Mouse (Mus musculus): ENCODE results near the gene Pgbd1. TPM values are rescaled to one million over a fixed set of nuclear protein-coding genes. Genes with fewer than 3 reads are reported as not detected.
"Not testable (repeated sequence)": the region's sequence is repeated elsewhere in the genome, so short reads cannot be mapped to it uniquely, and the experiment has no call there.

Gene Pgbd1
- total RNA-seq (2012; rRNA removed) (0.26 and 0.35 TPM in 2 replicates), polyA plus RNA-seq (2012; ENCODE audit: insufficient read depth in 1 of 2, insufficient read length in 2 of 2, low read depth in 1 of 2, low replicate concordance in 2 of 2, missing spikeins in 1 of 2) (under 1 TPM in 1 of 2 experiments, not detected in 1; 0.25 TPM)

DNA sequence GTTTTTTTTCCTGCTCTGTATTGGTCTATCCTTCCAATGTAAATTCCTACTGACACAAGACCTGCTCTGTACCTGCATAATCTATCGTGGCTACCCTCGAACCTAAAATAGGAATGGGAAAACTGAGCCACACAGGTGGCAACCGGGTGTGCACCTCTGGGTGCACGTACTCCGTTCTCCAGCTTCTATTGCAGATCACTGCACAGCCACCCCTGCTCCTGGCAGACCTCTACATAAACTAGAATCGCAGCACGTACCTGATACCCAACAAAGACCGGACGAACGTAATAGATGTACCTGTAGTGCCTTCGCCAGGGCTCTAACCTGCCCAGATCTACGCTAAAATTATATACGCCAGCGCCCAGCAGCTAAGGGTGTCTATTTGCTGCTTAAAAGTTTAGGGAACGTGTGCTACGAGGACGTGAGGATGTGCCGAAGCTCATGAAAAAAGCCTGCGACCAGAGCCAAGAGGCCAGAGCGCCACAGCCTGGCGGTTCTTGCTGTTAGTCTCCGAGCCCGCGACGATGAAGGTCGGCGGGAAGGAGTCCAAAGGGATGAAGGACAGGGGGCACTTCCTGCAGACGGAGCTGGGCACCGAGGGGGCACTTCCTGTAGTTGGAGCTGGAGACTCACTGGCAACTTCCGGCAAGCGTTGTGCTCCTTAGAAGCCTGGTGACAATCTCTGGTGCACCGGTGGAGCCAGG lies at the start of gene Pgbd1:
Gene Pgbd1 (minus strand): TSS at position 556 of the 704 bp plus-strand sequence.
- H3K9me3 ChIP-seq (replicated peaks; ENCODE audit: insufficient read depth, low read length) = no peaks in the 10 kb centered on the region
- TF ChIP-seq MAX (IDR thresholded peaks at IDR 0.05; ENCODE audit: low read length) = no peak
- TF ChIP-seq USF2 (IDR thresholded peaks at IDR 0.05; ENCODE audit: borderline replicate concordance in 1 of 2, insufficient read depth in 1 of 2, low read depth in 1 of 2, low read length in 2 of 2) = no peak
- TF ChIP-seq GATA1 (IDR thresholded peaks at IDR 0.05; ENCODE audit: low read depth, low read length) = no peak
- no peak for TF ChIP-seq RAD21 (IDR thresholded peaks at IDR 0.05; ENCODE audit: low read depth, low read length)
- 0 out of 2 replicates have a peak, but pooled peaks have one; percentile 46 for TF ChIP-seq HCFC1 (IDR thresholded peaks at IDR 0.05; ENCODE audit: low read depth, low read length)
- peak within 1 kb of the TSS; percentile 43 to 72 for H3K4me3 ChIP-seq (ENCODE audit: control insufficient read depth in 1 of 2, insufficient read depth in 1 of 2, low read depth in 2 of 2, low read length in 2 of 2)
- peak within 1 kb of the TSS; percentile 21 for H3K9ac ChIP-seq (ENCODE audit: control insufficient read depth, low read depth, low read length, poor library complexity, severe bottlenecking)
- no peaks in the 10 kb centered on the region for H3K27me3 ChIP-seq (ENCODE audit: control insufficient read depth in 1 of 2, insufficient read depth in 2 of 2, low read length in 2 of 2)
- no peaks in the 10 kb centered on the region; a peak in 1 of 4 replicates for H3K36me3 ChIP-seq (ENCODE audit: control insufficient read depth in 1 of 2, insufficient read depth in 2 of 2, low read length in 2 of 2)
- no peaks in the 10 kb centered on the region for H3K4me1 ChIP-seq (ENCODE audit: control insufficient read depth in 1 of 2, insufficient read depth in 2 of 2, low read length in 2 of 2)
- H3K79me2 ChIP-seq (ENCODE audit: control insufficient read depth, insufficient read depth, low read length, poor library complexity) = no peaks in the 10 kb centered on the region
- peak; percentile 52 for DNase-seq (ENCODE audit: low read depth, low spot score)
- H3K27ac ChIP-seq (ENCODE audit: control insufficient read depth, low read depth, low read length) = no peak within 1 kb of the TSS

DNA sequence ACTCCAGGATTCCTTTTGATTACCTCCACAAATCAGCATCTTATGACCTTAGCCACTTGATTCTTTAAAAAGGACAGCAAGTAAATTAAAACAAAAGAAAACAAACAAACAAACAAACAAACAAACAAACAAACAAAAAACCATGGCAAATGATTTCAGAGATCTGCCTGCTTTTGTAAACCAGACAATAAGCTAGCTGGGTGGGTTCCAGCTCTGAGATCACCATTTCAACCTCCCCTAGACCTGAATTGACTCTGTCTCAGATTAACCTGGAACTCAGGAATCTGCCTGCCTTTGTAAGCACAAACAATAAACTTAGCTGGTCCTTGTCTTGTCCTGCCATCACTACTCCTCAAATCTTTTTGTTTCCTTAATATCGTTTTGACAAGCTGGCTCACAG lies 46.0 kb upstream of the Pgbd1 start:
- no peaks in the 10 kb centered on the region for H3K9me3 ChIP-seq (replicated peaks; ENCODE audit: insufficient read depth, low read length)
- peaks cover 0 to 1% of the 10 kb centered on the region in 2 experiments; a peak in 2 of 4 replicates for H3K27me3 ChIP-seq (ENCODE audit: control insufficient read depth in 1 of 2, insufficient read depth in 2 of 2, low read length in 2 of 2)
- no peaks in the 10 kb centered on the region for H3K4me1 ChIP-seq (ENCODE audit: control insufficient read depth in 1 of 2, insufficient read depth in 2 of 2, low read length in 2 of 2)
- DNase-seq (ENCODE audit: low read depth, low spot score) = no peak
- no peak overlapping the region for H3K4me3 ChIP-seq (ENCODE audit: control insufficient read depth in 1 of 2, insufficient read depth in 1 of 2, low read depth in 2 of 2, low read length in 2 of 2)
- H3K36me3 ChIP-seq (ENCODE audit: control insufficient read depth in 1 of 2, insufficient read depth in 2 of 2, low read length in 2 of 2) = no peaks in the 10 kb centered on the region
- H3K79me2 ChIP-seq (ENCODE audit: control insufficient read depth, insufficient read depth, low read length, poor library complexity) = no peaks in the 10 kb centered on the region
- H3K27ac ChIP-seq (ENCODE audit: control insufficient read depth, low read depth, low read length) = no peak overlapping the region
- H3K9ac ChIP-seq (ENCODE audit: control insufficient read depth, low read depth, low read length, poor library complexity, severe bottlenecking) = no peak overlapping the region
- TF ChIP-seq GABPA (IDR thresholded peaks at IDR 0.05; ENCODE audit: low read depth, low read length) (no peak), RCOR1 (IDR thresholded peaks at IDR 0.05; ENCODE audit: low read depth, low read length) (no peak), MAZ (IDR thresholded peaks at IDR 0.05; ENCODE audit: low read depth, low read length) (no peak), CTCF (IDR thresholded peaks at IDR 0.05 in 2 of 3, conservative IDR thresholded peaks at IDR 0.05 in 1 of 3; ENCODE audit: control insufficient read depth in 1 of 3, insufficient read depth in 1 of 3, low read depth in 2 of 3, low read length in 3 of 3, poor library complexity in 1 of 3, severe bottlenecking in 1 of 3) (no peak), ZNF384 (IDR thresholded peaks at IDR 0.05; ENCODE audit: low read depth, low read length) (no peak), GATA1 (IDR thresholded peaks at IDR 0.05; ENCODE audit: low read depth, low read length) (no peak), RAD21 (IDR thresholded peaks at IDR 0.05; ENCODE audit: low read depth, low read length) (no peak), TCF12 (IDR thresholded peaks at IDR 0.05; ENCODE audit: low read depth, low read length) (no peak), MAX (IDR thresholded peaks at IDR 0.05; ENCODE audit: low read length) (no peak), EP300 (IDR thresholded peaks at IDR 0.05; ENCODE audit: low read depth in 1 of 2, low read length in 2 of 2) (no peak), JUND (IDR thresholded peaks at IDR 0.05; ENCODE audit: low read depth, low read length) (no peak)

DNA sequence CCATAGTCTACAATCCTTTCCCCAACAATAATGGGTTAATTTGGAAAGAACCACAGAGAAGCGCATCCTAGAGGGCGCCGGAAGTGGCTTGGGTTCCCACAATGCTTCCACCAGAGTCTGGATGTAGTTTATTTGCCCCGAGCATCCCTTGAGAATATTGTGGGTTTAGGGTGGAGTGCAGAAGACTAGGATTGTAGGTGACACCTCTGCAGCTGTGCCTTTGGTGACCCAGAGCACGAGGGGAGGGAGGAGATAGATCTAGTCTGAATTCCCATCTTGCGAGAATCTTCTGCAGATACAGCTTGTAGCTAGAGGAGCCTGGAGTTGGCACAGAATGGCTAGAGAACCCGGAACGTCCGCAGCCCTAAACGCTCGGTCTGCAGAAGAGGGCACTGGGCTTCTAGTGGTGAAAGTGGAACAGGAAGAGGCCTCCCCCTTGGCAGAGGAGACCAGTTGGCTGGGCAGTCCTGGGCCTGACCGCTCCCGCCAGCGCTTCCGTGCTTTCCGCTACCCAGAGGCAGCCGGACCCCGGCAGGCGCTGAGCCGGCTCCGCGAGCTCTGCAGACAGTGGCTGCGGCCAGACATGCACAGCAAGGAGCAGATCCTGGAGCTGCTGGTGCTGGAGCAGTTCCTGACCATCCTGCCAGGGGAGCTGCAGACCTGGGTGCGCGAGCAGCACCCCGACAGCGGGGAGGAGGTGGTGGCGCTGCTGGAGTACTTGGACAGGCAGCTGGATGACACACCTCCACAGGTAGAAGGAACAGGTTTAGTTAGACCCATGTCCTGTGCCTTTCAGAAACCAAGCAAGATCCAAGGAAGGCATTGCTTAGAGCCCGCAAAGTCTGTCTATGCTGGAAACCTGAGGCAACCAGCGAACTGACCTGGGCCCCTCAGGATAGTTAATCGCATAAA lies 38.2 kb upstream of the Pgbd1 start, which contains the start of the genes Zkscan4 and Gm10065:
Gene Zkscan4 (plus strand): TSS at position 149 of the 912 bp plus-strand sequence.
Gene Gm10065 (minus strand): TSS at position 683 of the 912 bp plus-strand sequence.
- H3K4me1 ChIP-seq (ENCODE audit: control insufficient read depth in 1 of 2, insufficient read depth in 2 of 2, low read length in 2 of 2); H3K79me2 ChIP-seq (ENCODE audit: control insufficient read depth, insufficient read depth, low read length, poor library complexity); H3K4me3 ChIP-seq (ENCODE audit: control insufficient read depth in 1 of 2, insufficient read depth in 1 of 2, low read depth in 2 of 2, low read length in 2 of 2); H3K9me3 ChIP-seq (replicated peaks; ENCODE audit: insufficient read depth, low read length); H3K27ac ChIP-seq (ENCODE audit: control insufficient read depth, low read depth, low read length); H3K27me3 ChIP-seq (ENCODE audit: control insufficient read depth in 1 of 2, insufficient read depth in 2 of 2, low read length in 2 of 2); DNase-seq (ENCODE audit: low read depth, low spot score); H3K9ac ChIP-seq (ENCODE audit: control insufficient read depth, low read depth, low read length, poor library complexity, severe bottlenecking); H3K36me3 ChIP-seq (ENCODE audit: control insufficient read depth in 1 of 2, insufficient read depth in 2 of 2, low read length in 2 of 2): not testable (repeated sequence)
